Mouse (Mus musculus): ENCODE data around the gene Gcnt2.

DNA sequence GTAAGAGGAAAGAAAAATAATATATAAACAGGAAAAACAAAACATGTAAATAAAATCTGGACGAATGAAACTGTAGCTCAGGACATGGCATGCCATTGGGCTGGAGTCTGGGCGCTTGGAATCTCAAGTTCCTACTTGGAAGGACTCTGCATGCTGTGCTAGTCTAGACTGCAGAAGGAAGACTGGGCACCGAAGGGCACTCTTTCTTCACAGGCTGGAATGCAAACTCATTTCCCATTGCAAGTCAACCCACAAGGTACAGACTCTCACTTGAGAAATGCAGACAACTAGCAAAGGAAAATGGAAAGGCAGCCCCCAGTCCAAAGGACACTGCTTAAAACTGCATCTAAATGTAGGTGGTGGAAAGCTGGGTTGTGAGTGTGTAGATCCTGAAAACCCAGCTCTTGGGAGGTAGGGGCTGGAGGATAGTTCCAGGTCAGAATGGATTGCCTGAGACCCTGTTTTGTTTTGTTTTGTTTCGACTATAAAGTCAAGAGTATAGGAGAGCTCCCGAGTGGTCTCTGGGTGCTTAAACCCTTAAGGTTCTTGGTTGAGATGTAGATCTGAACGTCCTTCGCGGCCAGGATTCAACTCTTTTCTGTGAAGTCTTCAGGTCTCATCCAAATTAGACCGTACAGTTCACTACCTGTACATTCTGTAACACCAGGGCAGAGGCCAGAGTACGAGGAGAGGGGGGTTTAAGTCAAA is 26.5 kb downstream of the Gcnt2 start:
- TF ChIP-seq CTCF (IDR thresholded peaks at IDR 0.05; ENCODE audit: extremely low read depth, insufficient read depth, insufficient read length, insufficient replicate concordance) (no peak), POLR2A (IDR thresholded peaks at IDR 0.05; ENCODE audit: low read depth, low read length) (no peak)

Measured in spleen, adult 2 months (tissue).